Comparison of ENCODE assay signal across 17 mouse cellular contexts in the genomic region with DNA sequence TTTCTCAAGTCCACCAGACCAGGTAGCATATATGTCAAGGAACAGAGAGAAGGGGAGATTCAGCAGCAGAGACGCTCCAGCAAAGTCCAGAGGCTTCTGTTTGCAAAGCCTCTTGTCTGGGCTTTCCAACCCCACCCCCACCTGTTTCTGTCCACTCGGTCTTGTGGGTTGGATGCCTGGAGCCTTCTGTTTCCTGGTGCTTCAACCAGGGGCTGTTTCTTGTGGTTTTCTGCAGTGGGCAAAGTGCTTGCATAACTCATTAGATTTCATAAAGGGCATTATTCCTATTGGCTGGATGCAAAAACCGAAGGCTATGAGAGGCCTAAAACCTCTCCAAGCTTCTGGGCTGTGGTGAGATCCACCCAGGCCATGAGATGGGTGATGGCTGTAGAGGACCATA. TPM values are rescaled to one million over a fixed set of nuclear protein-coding genes. Genes with fewer than 3 reads are reported as not detected.
A peak's percentile ranks its signal among the peaks of the same experiment; 100 is the strongest.
DNase-seq lines count a peak whose midpoint lies in the region; ATAC-seq and TF ChIP-seq lines count a peak whose summit lies in the region.
"Had no signal": no experiment of that assay in that cellular context is flagged by ENCODE, and none has a peak within 500 bp of the region (broad histone marks: within the 10 kb centered on the region; RNA-seq: fewer than 3 reads in every experiment).

No protein-coding gene starts in this region.

- H3K36me3 ChIP-seq in heart, embryonic 14.5 days (ENCODE audit: control insufficient read depth, insufficient read depth, low read length): peaks cover 51% of the 10 kb centered on the region
- H3K36me3 ChIP-seq in lung, embryonic 15.5 days: peaks cover 7% of the 10 kb centered on the region; the same call in 1 of the 2 replicates
- peaks cover 26% of the 10 kb centered on the region for H3K36me3 ChIP-seq in intestine, postnatal 0 days (ENCODE audit: control insufficient read depth, insufficient read depth)
- H3K36me3 ChIP-seq in kidney, embryonic 14.5 days (ENCODE audit: control insufficient read depth, insufficient read depth, low read length): peaks cover 50% of the 10 kb centered on the region

- no peak for ATAC-seq in heart, embryonic 14.5 days (ENCODE audit: insufficient number of reproducible peaks, insufficient read depth, low FRiP score, low read depth)
- no peak for ATAC-seq in lung, embryonic 15.5 days (ENCODE audit: borderline replicate concordance, extremely low read depth, low FRiP score, low TSS enrichment)
- ATAC-seq in intestine, postnatal 0 days: no peak
- peak; percentile 76 for ATAC-seq in megakaryocyte progenitor cell, adult 5-6 weeks (replicated peaks; ENCODE audit: poor library complexity)
- ATAC-seq in kidney, embryonic 14.5 days (ENCODE audit: low FRiP score, low TSS enrichment): no peak
- ATAC-seq: midbrain, embryonic 13.5 days had no signal

- TF ChIP-seq CTCF in intestine, postnatal 0 days (IDR thresholded peaks at IDR 0.05; ENCODE audit: low read depth): no peak

- no peaks in the 10 kb centered on the region for H3K9me3 ChIP-seq in heart, embryonic 14.5 days (ENCODE audit: control insufficient read depth, low read length)
- H3K9me3 ChIP-seq in lung, embryonic 15.5 days: no peaks in the 10 kb centered on the region
- H3K9me3 ChIP-seq in intestine, postnatal 0 days (ENCODE audit: control insufficient read depth): no peaks in the 10 kb centered on the region
- H3K9me3 ChIP-seq in kidney, embryonic 14.5 days (ENCODE audit: control insufficient read depth, low read length): no peaks in the 10 kb centered on the region
- H3K9me3 ChIP-seq: forebrain, embryonic 10.5 days; hindbrain, embryonic 12.5 days; liver, embryonic 15.5 days; midbrain, embryonic 13.5 days had no signal

- no peak overlapping the region for H3K9ac ChIP-seq in heart, embryonic 14.5 days (ENCODE audit: low read length)
- H3K9ac ChIP-seq in lung, embryonic 15.5 days: no peak overlapping the region
- no peak overlapping the region for H3K9ac ChIP-seq in intestine, postnatal 0 days (ENCODE audit: low read depth, low read length)
- H3K9ac ChIP-seq in kidney, embryonic 14.5 days (ENCODE audit: low read depth, low read length): no peak overlapping the region
- H3K9ac ChIP-seq: hindbrain, embryonic 12.5 days; liver, embryonic 15.5 days; midbrain, embryonic 13.5 days had no signal

- H3K4me3 ChIP-seq in heart, embryonic 14.5 days (ENCODE audit: control insufficient read depth in 1 of 2, insufficient read depth in 1 of 2, low read depth in 1 of 2, low read length in 2 of 2): no peak overlapping the region
- no peak overlapping the region for H3K4me3 ChIP-seq in lung, embryonic 15.5 days
- H3K4me3 ChIP-seq in intestine, postnatal 0 days (ENCODE audit: low read depth, low read length): no peak overlapping the region
- no peak overlapping the region for H3K4me3 ChIP-seq in kidney, embryonic 14.5 days (ENCODE audit: low read length)
- H3K4me3 ChIP-seq: forebrain, embryonic 10.5 days; hindbrain, embryonic 12.5 days; liver, embryonic 15.5 days; midbrain, embryonic 13.5 days had no signal

- H3K27me3 ChIP-seq in heart, embryonic 14.5 days (ENCODE audit: control insufficient read depth, insufficient read depth, low read length): no peaks in the 10 kb centered on the region
- H3K27me3 ChIP-seq in lung, embryonic 15.5 days: no peaks in the 10 kb centered on the region
- no peaks in the 10 kb centered on the region for H3K27me3 ChIP-seq in intestine, postnatal 0 days (replicated peaks; ENCODE audit: control insufficient read depth, insufficient read depth, low read length)
- no peaks in the 10 kb centered on the region for H3K27me3 ChIP-seq in kidney, embryonic 14.5 days (ENCODE audit: control insufficient read depth, insufficient read depth, low read length)
- H3K27me3 ChIP-seq: hindbrain, embryonic 12.5 days; liver, embryonic 15.5 days; midbrain, embryonic 13.5 days had no signal

- DNase-seq in heart, adult 8-10 months (ENCODE audit: low spot score): no peak
- no peak for DNase-seq in lung, postnatal 14 days
- DNase-seq in cerebellum, adult 11-12 months: no peak
- DNase-seq: adrenal gland, postnatal 10 days; cerebellum, adult 9-11 months; gastrocnemius, postnatal 36 days; kidney, postnatal 14 days; thymus, postnatal 25 days had no signal

- H3K4me2 ChIP-seq in heart, embryonic 14.5 days (ENCODE audit: low read length): no peak overlapping the region
- no peak overlapping the region for H3K4me2 ChIP-seq in lung, embryonic 15.5 days
- H3K4me2 ChIP-seq in intestine, postnatal 0 days (replicated peaks; ENCODE audit: low read depth): no peak overlapping the region
- no peak overlapping the region for H3K4me2 ChIP-seq in kidney, embryonic 14.5 days (replicated peaks; ENCODE audit: low read depth, low read length)
- H3K4me2 ChIP-seq: hindbrain, embryonic 12.5 days; liver, embryonic 15.5 days; midbrain, embryonic 13.5 days had no signal

- 69% methylated on average over 3 of the region's 3 CpGs for WGBS in heart, embryonic 14.5 days
- 61% methylated on average over 3 of the region's 3 CpGs for WGBS in lung, embryonic 15.5 days
- 73% methylated on average over 3 of the region's 3 CpGs for WGBS in intestine, postnatal 0 days
- 93% methylated on average over 3 of the region's 3 CpGs for WGBS in kidney, embryonic 14.5 days

- peaks cover 56 to 70% of the 10 kb centered on the region in 2 experiments for H3K4me1 ChIP-seq in heart, embryonic 14.5 days (ENCODE audit: control insufficient read depth in 2 of 2, insufficient read depth in 2 of 2, low read length in 2 of 2)
- peaks cover 47% of the 10 kb centered on the region for H3K4me1 ChIP-seq in lung, embryonic 15.5 days
- H3K4me1 ChIP-seq in intestine, postnatal 0 days (replicated peaks; ENCODE audit: control insufficient read depth, insufficient read depth, low read length): peaks cover 9% of the 10 kb centered on the region
- H3K4me1 ChIP-seq in kidney, embryonic 14.5 days (ENCODE audit: control insufficient read depth, insufficient read depth, low read length): peaks cover 13% of the 10 kb centered on the region

- H3K27ac ChIP-seq in heart, embryonic 14.5 days (replicated peaks in 1 of 2; ENCODE audit: control insufficient read depth in 1 of 2, insufficient read depth in 1 of 2, low read depth in 2 of 2, low read length in 2 of 2): peak overlapping the region; percentile 8 to 87; a peak in 2 of 4 replicates
- H3K27ac ChIP-seq in lung, embryonic 15.5 days: peak overlapping the region; percentile 56
- 0 out of 2 replicates have a peak overlapping the region, but pooled peaks have one; percentile 37 for H3K27ac ChIP-seq in intestine, postnatal 0 days (ENCODE audit: low read depth, low read length)
- no peak overlapping the region for H3K27ac ChIP-seq in kidney, embryonic 14.5 days (ENCODE audit: low read depth, low read length)
- H3K27ac ChIP-seq: forebrain, embryonic 10.5 days; hindbrain, embryonic 12.5 days had no signal

RNA-seq across cellular contexts. Expression of gene Zmiz1, which starts 45.3 kb away (rescaled TPM):
- 27.7 and 31.3 TPM in 2 replicates for polyA plus RNA-seq in heart, embryonic 14.5 days (2014; fragmentation: Nextera tagmentation; extraction: Ambion mirVana)
- total RNA-seq in heart, adult 8-10 months (2022): 10 to 100 TPM; 34.7 to 44.1 (median 40.4) TPM
- polyA plus RNA-seq in lung, embryonic 15.5 days (2015; fragmentation: Nextera tagmentation; extraction: Ambion mirVana): 19.8 and 23.8 TPM in 2 replicates
- polyA plus RNA-seq in intestine, postnatal 0 days (2015; fragmentation: Nextera tagmentation; extraction: Ambion mirVana): 12.4 and 13.5 TPM in 2 replicates
- total RNA-seq in megakaryocyte progenitor cell, adult 5-6 weeks (2015): 70.0 and 79.1 TPM in 2 replicates
- total RNA-seq in megakaryocyte progenitor cell, adult 5-6 weeks (2017): 8.2 and 9.3 TPM in 2 replicates
- polyA plus RNA-seq in kidney, embryonic 14.5 days (2014; fragmentation: Nextera tagmentation; extraction: Ambion mirVana): 43.3 and 57.3 TPM in 2 replicates
